Mouse (Mus musculus) midbrain, embryonic 10.5 days (tissue): Measurements from ENCODE around the gene Nme4. TPM values are rescaled to one million over a fixed set of nuclear protein-coding genes. Genes with fewer than 3 reads are reported as not detected.

Experiments
- DNase-seq: peaks from one replicate; pipeline ENCODE4 v3.0.0-alpha.2; 2017; ENCODE audit warnings: low spot score
- H3K27ac ChIP-seq: fragments of 300-500 bp; sonication (generic); replicated peaks from 2 replicates; pipeline ENCODE4 v1.5.1; 2016; ENCODE audit warnings: mild to moderate bottlenecking
- H3K27me3 ChIP-seq: fragments of 300-500 bp; sonication (generic); 2 replicates; pipeline ENCODE4 v1.6.1; 2016; ENCODE audit warnings: low read depth, mild to moderate bottlenecking; ENCODE audit not compliant: poor library complexity, severe bottlenecking
- H3K36me3 ChIP-seq: fragments of 300-500 bp; sonication (generic); 2 replicates; pipeline ENCODE4 v1.6.1; 2016; ENCODE audit warnings: mild to moderate bottlenecking, moderate library complexity
- H3K4me1 ChIP-seq: fragments of 300-500 bp; sonication (generic); 2 replicates; pipeline ENCODE4 v1.6.1; 2016
- H3K4me3 ChIP-seq: fragments of 300-500 bp; sonication (generic); 2 replicates; pipeline ENCODE4 v1.5.1; 2016; ENCODE audit warnings: mild to moderate bottlenecking, moderate library complexity
- H3K9me3 ChIP-seq: fragments of 300-500 bp; sonication (generic); replicated peaks from 2 replicates; pipeline ENCODE4 v1.6.1; 2016; ENCODE audit warnings: mild to moderate bottlenecking
- WGBS: fragments of 180-500 bp; shearing (Covaris S2); methylation state at CpG from one replicate; pipeline ENCODE4 v1.1.7; 2016; 5-methylcytosine and 5-hydroxymethylcytosine counted together
- polyA plus RNA-seq: library from polyadenylated mRNA; unstranded; fragments of >200 nt; fragmentation: Nextera tagmentation; extraction: Ambion mirVana; gene quantifications from 2 replicates; pipeline ENCODE4 v1.2.1, GENCODE M21; 2016

Gene Nme4
- polyA plus RNA-seq, 1 experiment from 2014 or later: 106 TPM

GRCm38 (mm10) chr17:26070136-26070535 is 25.3 kb downstream of the Nme4 start:
- peaks cover 14% of the 10 kb centered on the region for H3K36me3 ChIP-seq
- WGBS: 45% methylated on average over 6 of the region's 6 CpGs
- no peak overlapping the region for H3K27ac ChIP-seq
- H3K9me3 ChIP-seq: no peaks in the 10 kb centered on the region
- no peak for DNase-seq
- peak overlapping the region; percentile 85 for H3K4me3 ChIP-seq
- peaks cover 42% of the 10 kb centered on the region for H3K4me1 ChIP-seq
- peaks cover 17% of the 10 kb centered on the region for H3K27me3 ChIP-seq

- Histone ChIP-seq H3K4me1 (peaks cover 53% of the 10 kb centered on the region), H3K36me3 (peaks cover 25% of the 10 kb centered on the region), H3K4me3 (peak within 1 kb of the TSS; percentile 85), H3K9me3 (no peaks in the 10 kb centered on the region), H3K27me3 (peaks cover 17% of the 10 kb centered on the region), H3K27ac (peak within 1 kb of the TSS; percentile 93)
- under 1% methylated on average over 94 of the region's 94 CpGs for WGBS
- DNase-seq: peak; percentile 91
Measured at GRCm38 (mm10) chr17:26068831-26069739, 26.3 kb downstream of the Nme4 start, which contains the start of gene Rab11fip3. TSS of gene Rab11fip3 (minus strand) at chr17:26069555.

GRCm38 (mm10) chr17:26068024-26068830 is 27.2 kb downstream of the Nme4 start:
- peaks cover 53% of the 10 kb centered on the region for H3K4me1 ChIP-seq
- peaks cover 17% of the 10 kb centered on the region for H3K27me3 ChIP-seq
- H3K27ac ChIP-seq: peak overlapping the region; percentile 93
- H3K4me3 ChIP-seq: peak overlapping the region; percentile 85
- peaks cover 34% of the 10 kb centered on the region for H3K36me3 ChIP-seq
- no peak for DNase-seq
- WGBS: 3% methylated on average over 44 of the region's 44 CpGs
- no peaks in the 10 kb centered on the region for H3K9me3 ChIP-seq

GRCm38 (mm10) chr17:26066488-26067020 is 28.8 kb downstream of the Nme4 start:
- H3K4me3 ChIP-seq: peak overlapping the region; percentile 85
- peaks cover 50% of the 10 kb centered on the region for H3K36me3 ChIP-seq
- H3K27ac ChIP-seq: no peak overlapping the region
- 89% methylated on average over 7 of the region's 7 CpGs for WGBS
- H3K27me3 ChIP-seq: peaks cover 17% of the 10 kb centered on the region
- peaks cover 56% of the 10 kb centered on the region for H3K4me1 ChIP-seq
- no peak for DNase-seq
- H3K9me3 ChIP-seq: no peaks in the 10 kb centered on the region

- Histone ChIP-seq H3K4me1 (peaks cover 53% of the 10 kb centered on the region), H3K27me3 (peaks cover 2% of the 10 kb centered on the region; the same call in 1 of the 2 replicates), H3K27ac (no peak overlapping the region), H3K4me3 (peak overlapping the region; percentile 11; the same call in 1 of the 2 replicates), H3K36me3 (peaks cover 59% of the 10 kb centered on the region), H3K9me3 (no peaks in the 10 kb centered on the region)
- WGBS: 86% methylated on average over 6 of the region's 6 CpGs
- no peak for DNase-seq
Measured at GRCm38 (mm10) chr17:26064916-26065315, 30.5 kb downstream of the Nme4 start.

- Histone ChIP-seq H3K4me3 (no peak overlapping the region), H3K36me3 (peaks cover 90% of the 10 kb centered on the region), H3K9me3 (no peaks in the 10 kb centered on the region), H3K27ac (no peak overlapping the region), H3K27me3 (no peaks in the 10 kb centered on the region), H3K4me1 (peaks cover 15% of the 10 kb centered on the region)
- no peak for DNase-seq
- WGBS: 86% methylated on average over 9 of the region's 9 CpGs
Measured at GRCm38 (mm10) chr17:26057787-26058567, 37.4 kb downstream of the Nme4 start.

- Histone ChIP-seq H3K36me3 (peaks cover 89% of the 10 kb centered on the region), H3K9me3 (no peaks in the 10 kb centered on the region), H3K27me3 (no peaks in the 10 kb centered on the region), H3K4me1 (peaks cover 11% of the 10 kb centered on the region), H3K4me3 (no peak overlapping the region), H3K27ac (no peak overlapping the region)
- DNase-seq: no peak
- 88% methylated on average over 8 of the region's 8 CpGs for WGBS
Measured at GRCm38 (mm10) chr17:26057278-26057677, 38.1 kb downstream of the Nme4 start.

GRCm38 (mm10) chr17:26055164-26055563 is 40.2 kb downstream of the Nme4 start:
- 57% methylated on average over 6 of the region's 6 CpGs for WGBS
- no peak overlapping the region for H3K4me3 ChIP-seq
- peaks cover 11% of the 10 kb centered on the region for H3K4me1 ChIP-seq
- no peaks in the 10 kb centered on the region for H3K9me3 ChIP-seq
- H3K27me3 ChIP-seq: no peaks in the 10 kb centered on the region
- peaks cover 95% of the 10 kb centered on the region for H3K36me3 ChIP-seq
- no peak for DNase-seq
- no peak overlapping the region for H3K27ac ChIP-seq

GRCm38 (mm10) chr17:26054133-26054845 is 41.1 kb downstream of the Nme4 start:
- peaks cover 11% of the 10 kb centered on the region for H3K4me1 ChIP-seq
- no peak for DNase-seq
- H3K27me3 ChIP-seq: no peaks in the 10 kb centered on the region
- no peak overlapping the region for H3K27ac ChIP-seq
- 76% methylated on average over 17 of the region's 17 CpGs for WGBS
- H3K4me3 ChIP-seq: no peak overlapping the region
- H3K36me3 ChIP-seq: peaks cover 91% of the 10 kb centered on the region
- H3K9me3 ChIP-seq: no peaks in the 10 kb centered on the region

- Histone ChIP-seq H3K27me3 (no peaks in the 10 kb centered on the region), H3K36me3 (peaks cover 87% of the 10 kb centered on the region), H3K4me3 (no peak overlapping the region), H3K27ac (no peak overlapping the region), H3K9me3 (no peaks in the 10 kb centered on the region), H3K4me1 (peaks cover 11% of the 10 kb centered on the region)
- DNase-seq: no peak
- WGBS: 89% methylated on average over 4 of the region's 4 CpGs
Measured at GRCm38 (mm10) chr17:26052706-26053105, 42.7 kb downstream of the Nme4 start.

GRCm38 (mm10) chr17:26052074-26052473 is 43.3 kb downstream of the Nme4 start:
- WGBS: 93% methylated on average over 4 of the region's 4 CpGs
- Histone ChIP-seq H3K27ac (no peak overlapping the region), H3K4me3 (no peak overlapping the region), H3K4me1 (peaks cover 11% of the 10 kb centered on the region), H3K27me3 (no peaks in the 10 kb centered on the region), H3K36me3 (peaks cover 81% of the 10 kb centered on the region), H3K9me3 (no peaks in the 10 kb centered on the region)
- DNase-seq: no peak
